Mouse (Mus musculus) cerebellum, adult 2 months (tissue): Measurements from ENCODE around the gene Hist2h3c1.

Experiments used
- CTCF ChIP-seq: fragments of 200-500 bp; IDR thresholded peaks from 2 replicates; pipeline ENCODE4 v1.5.1; 2011; ENCODE audit warnings: low read depth, mild to moderate bottlenecking, control low read depth, low read length, moderate library complexity, borderline replicate concordance; ENCODE audit not compliant: insufficient read depth
- POLR2A ChIP-seq: fragments of 200-500 bp; IDR thresholded peaks from 2 replicates; pipeline ENCODE4 v1.6.1; 2011; ENCODE audit warnings: low read length, control low read depth, borderline replicate concordance; ENCODE audit not compliant: insufficient read depth

- TF ChIP-seq CTCF (no peak), POLR2A (no peak)
Observed at GRCm38 (mm10) chr3:96198181-96198580, 48.3 kb upstream of the Hist2h3c1 start.
